Mouse (Mus musculus): Measurements from ENCODE around the gene P2rx7.
"Not testable (repeated sequence)": the region's sequence is repeated elsewhere in the genome, so short reads cannot be mapped to it uniquely, and the experiment has no call there.

The P2rx7 gene

DNA sequence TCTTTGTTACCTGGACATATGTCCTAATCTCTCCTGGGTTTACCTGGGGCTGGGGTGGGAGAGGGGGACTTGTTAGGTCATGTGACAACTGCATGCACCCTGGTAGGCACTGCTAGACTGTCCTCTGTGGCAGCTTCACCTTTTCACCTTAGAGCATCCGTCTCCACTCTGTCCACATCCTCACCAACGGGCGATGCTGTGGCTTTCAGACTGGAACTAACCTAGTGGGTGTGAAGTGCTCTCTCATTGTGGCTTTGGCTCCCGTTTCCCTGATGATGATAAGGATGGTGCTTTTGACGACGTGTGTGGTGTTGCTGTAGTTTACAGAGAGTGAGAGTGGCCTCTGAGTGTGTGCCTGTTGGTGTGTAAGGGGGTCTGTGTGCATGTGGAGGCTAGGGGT, 1.6 kb downstream of the P2rx7 start:
- intact Hi-C loops (cut with DNase I), result no loop called here

DNA sequence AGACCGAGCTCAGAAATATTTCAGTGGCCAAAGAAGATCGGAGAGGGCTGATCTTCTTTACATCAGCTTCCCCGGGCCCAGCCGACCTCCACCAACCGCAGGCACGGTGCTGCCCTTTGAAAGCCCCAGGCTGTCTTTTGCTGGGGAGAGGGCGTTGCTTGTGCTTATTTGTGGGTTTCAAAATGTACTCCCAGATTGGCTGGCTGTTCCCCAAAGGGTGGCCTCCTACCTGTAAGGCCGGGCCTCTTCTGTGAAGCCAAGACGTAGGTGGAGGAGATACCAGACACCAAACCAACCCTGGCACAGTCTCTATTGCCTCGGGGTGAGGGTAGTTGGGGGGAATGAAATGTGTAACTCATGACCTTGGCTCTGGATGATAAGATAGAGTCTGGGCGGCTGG, 2.3 kb downstream of the P2rx7 start:
- intact Hi-C loops (cut with DNase I), result no loop called here

DNA sequence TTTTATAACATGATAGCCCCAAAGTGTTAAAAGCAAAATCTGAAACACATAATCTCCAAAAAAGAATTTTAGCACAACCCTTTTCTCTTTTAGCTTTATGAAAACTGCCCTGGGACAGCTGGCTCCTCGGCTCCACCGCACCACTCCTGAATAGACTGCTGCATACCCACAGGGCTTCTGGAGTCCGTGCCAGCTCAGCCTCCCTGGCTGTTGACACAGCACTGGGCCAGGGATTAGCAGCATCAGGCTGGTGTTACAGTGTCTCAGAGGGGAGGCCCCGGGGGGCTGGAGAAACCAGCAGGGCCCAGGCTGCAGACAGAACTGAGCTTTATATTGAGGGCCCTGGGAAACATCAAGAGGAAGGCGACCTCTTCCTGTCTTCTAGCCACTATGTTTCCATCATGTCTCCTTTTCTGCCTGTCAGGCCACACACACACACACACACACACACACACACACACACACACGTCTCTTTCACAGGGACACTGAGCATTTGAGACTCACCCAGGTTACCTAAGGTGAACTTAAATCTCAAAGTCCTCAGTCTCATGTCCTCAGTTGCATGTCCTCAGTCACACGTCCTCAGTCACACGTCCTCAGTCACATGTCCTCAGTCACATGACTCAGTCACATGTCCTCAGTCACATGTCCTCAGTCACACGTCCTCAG, 3.7 kb downstream of the P2rx7 start:
- intact Hi-C loops (cut with DNase I), result no loop called here

DNA sequence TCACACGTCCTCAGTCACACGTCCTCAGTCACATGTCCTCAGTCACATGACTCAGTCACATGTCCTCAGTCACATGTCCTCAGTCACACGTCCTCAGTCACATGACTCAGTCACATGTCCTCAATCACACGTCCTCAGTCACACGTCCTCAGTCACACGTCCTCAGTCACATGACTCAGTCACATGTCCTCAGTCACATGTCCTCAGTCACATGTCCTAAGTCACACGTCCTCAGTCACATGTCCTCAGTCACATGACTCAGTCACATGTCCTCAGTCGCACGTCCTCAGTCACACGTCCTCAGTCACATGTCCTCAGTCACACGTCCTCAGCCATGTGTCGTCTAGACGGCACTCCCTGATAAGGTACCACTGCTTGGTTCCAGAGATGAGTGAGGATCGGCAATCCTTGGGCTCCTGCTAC, 4.3 kb downstream of the P2rx7 start:
- intact Hi-C loops (cut with DNase I), result not testable (repeated sequence)

DNA sequence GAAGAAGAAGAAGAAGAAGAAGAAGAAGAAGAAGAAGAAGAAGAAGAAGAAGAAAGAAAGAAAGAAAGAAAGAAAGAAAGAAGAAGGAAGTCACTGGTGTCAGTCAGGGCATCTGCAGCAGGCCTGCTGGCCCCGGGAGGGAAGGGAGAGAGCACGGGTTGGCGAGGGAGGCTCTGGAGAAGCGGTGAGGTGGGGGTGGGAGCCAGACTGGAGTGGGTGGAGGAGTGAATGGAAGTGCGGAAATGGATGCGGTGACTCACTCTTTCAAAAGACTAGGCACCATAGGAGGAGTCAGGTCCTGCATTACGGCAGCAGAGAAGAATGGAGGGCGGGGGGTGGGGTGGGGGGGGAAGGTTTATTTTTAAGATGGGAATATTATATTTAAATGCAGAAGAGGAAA, 5.6 kb downstream of the P2rx7 start:
- intact Hi-C loops (cut with DNase I), result no loop called here

DNA sequence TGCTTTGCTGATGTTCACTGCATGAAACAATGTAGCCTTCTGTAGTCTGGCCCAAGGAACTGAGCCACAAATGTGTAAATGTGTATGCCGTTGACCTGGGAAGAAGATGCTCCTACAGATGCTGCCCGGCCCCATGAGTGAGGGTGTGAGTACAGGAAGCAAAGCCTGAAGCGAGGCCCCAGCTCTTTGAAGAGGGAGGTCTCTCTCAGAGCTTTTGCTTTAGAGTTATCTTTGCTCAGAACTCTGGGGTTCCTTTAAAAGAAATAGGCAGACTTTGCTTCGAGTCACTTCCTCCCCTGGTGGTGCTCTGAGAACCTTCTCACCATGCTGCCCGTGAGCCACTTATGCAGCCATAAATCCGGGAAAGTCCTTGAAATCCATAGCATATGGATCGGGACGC, 6.4 kb downstream of the P2rx7 start:
- intact Hi-C loops (cut with DNase I), result no loop called here

DNA sequence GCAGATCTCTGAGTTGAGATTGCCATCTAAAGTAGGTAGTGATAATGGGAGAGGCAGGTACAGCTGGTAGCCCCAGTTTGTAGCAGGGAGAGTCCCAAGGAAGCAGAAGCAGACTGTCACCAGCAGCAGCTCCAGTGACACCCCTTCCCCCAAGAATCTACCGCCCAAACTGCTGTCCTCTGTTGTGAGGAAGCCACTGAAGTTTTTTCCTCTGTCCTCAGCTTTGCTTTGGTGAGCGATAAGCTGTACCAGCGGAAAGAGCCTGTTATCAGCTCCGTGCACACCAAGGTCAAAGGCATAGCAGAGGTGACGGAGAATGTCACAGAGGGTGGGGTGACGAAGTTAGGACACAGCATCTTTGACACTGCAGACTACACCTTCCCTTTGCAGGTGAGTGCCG, 8.8 kb downstream of the P2rx7 start:
- intact Hi-C loops (cut with DNase I), result no loop called here

DNA sequence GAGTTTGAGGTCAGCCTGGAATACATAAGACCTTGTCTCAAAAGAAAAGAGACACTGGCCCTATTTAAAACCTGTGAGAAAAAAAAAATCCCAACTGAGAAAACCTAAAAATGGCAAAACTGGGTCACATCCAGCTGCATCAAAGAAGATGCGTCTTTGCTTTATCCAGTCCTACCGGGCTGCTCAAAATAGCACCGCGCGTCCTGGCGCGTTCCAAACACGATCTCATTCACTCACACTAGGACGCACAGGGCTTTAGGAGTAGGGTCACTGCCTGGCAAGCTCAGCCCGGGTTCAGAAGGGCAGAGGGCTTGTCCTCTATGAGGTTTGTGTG, 9.4 kb downstream of the P2rx7 start:
- intact Hi-C loops (cut with DNase I), result no loop called here

DNA sequence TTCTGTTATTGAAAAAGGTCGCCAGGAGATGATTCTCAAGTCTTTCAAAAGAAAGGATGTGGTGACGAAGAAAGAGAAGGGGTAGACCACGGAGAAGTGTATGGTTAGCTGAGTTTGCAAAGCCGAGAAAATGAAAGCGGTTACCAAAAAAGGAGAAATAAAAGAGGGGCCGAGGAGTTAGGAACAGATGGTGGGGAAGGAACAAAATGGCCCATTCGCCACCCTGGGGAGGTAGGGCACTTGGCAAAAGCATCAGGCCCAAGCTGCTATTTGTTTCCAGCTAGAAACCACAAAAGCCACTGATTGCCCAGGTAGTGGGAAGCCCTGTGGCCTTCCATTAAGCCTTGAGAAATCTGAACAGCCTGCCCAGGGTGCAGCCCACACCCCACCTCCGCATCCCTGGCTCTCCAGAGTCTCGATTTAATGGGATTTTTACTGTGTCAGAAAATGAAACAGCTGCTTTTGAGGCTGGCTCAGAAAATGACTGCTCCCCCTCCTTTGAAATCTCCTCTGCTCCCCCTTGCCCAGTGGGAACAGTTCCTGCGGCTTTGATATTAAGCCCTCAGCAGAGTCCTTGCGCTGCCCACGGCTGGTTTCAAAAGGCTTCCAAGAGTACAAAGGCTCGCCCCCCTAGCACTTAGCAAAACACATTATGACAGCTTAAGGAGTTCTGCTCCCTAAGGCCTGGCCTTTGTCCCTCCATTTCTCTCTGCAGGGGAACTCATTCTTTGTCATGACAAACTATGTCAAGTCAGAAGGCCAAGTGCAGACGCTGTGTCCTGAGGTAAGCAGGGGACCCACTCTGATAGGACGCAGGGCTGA, 9.9 kb downstream of the P2rx7 start:
- intact Hi-C loops (cut with DNase I), result no loop called here

DNA sequence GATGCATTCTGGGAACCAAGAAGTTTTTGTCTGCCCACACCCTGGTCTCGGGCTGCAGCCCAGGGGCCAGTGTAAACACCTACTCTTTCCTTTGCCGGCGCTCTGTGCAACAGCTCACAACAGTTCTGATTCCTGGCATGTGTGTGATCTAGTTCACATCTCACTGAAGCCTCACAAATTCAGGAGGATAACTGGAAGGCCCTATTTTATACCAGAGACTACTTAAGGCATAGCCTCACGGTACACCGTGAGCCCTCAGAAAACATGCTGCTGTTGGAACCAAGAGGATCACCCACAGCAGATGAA, 10.5 kb downstream of the P2rx7 start:
- intact Hi-C loops (cut with DNase I), result no loop called here

DNA sequence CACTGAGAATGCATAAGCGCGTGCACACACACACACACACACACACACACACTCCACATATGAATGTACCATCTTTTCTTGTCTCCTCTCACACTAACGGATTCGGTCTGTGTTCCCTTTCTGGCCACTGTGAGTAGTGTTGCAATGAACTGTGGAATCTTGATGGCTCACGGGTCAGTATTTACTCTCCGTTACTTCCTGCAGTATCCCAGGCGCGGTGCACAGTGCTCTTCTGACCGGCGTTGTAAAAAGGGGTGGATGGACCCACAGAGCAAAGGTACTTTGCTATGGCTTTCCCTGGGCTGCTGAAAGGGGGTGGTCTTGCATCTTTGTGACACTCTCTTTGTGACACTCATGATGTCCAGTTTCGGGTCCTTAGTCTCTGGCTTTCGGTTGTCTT, 13.1 kb downstream of the P2rx7 start:
- intact Hi-C loops (cut with DNase I), result no loop called here

DNA sequence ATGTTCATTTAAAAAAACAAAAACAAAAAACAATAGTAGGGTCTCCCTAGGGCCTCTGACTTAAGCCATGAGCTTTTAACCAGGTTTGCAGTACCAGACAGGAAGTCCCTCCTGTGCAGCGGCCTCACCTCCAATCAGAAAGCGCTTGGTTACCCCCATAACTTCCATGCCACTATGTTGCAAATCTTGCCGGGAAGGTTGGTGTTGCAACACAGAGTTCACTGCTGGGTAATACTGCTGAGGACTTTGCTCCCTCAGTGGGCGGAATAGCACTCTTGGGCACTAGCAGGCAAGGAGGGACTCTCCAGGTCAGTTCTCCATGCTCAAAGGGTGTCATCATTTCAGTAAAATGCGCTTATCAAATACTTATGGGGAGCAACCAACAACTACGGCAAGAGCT, 18.8 kb downstream of the P2rx7 start:
- intact Hi-C loops (cut with DNase I), result no loop called here

DNA sequence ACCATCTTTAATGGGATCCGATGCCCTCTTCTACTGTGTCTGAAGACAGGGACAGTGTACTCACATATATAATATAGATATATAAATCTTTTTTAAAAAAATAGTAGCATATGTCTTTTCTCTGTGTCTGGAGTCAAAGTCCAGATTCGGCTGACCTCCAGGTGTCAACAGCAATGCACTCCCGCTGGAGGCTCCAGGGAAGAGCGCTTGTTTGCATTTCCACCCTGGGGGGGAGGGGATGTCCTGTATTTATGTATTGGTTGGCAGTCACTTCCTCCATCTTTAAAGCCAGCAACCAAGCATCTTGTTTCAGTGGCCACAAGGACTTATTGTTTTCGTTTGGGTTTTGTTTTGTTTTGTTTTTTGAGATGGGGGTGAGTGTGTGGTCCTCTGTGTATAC, 21.3 kb downstream of the P2rx7 start:
- intact Hi-C loops (cut with DNase I), result no loop called here

DNA sequence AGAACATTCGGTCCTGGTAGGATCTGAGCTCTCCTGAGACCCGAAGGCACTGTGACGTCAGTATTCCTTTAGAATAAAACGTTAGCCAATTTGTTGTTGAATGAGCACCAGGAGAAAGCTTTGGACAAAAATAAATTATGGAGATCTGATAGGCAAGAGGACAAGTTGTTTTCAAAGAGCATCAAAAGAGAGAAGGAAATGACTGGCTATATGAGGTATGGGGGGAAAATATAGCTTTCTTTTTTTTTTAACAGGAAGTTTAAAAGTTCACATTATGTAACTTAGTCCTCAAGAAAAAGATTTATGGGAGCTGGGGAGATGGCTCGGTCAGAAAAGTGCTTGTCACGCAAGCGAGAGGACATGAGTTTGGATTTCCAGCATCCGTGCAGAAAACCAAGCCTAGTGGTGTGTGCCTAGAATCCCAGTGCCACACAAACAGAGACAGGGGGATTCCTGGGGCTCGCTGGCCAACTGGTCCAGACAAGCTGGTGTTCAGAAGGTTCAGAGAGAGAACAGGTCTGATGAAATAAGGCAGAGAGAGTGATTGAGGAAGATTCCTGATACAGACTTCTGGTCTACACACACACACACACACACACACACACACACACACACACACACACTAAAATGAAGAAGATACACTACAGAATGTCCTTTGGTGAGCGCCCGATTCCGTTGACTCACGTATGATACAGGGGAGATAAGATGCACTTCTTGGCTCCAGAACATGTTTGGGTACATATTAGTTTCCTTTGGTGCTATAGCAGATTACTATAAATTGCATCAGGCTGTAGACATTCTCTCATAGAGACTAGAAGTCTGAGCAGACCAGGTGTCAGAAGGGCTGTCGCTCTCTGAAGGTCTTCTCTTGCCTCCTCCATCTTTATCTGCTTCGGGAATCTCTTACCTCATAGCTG, 25.5 kb downstream of the P2rx7 start:
- intact Hi-C loops (cut with DNase I), result no loop called here

DNA sequence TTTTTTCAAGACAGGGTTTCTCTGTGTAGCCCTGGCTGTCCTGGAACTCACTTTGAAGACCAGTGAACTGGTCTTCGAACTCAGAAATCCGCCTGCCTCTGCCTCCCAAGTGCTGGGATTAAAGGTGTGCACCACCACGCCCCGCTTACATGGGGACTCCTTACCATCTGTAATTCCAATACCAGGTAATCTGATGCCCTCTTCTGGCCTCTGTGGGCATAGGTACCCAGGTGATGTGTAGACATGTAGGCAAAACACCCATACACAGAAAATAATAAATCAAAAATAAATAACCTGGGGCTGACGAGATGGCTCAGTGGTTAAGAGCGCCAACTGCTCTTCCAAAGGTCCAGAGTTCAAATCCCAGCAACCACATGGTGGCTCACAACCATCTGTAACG, 27.9 kb downstream of the P2rx7 start:
- intact Hi-C loops (cut with DNase I), result not testable (repeated sequence)

DNA sequence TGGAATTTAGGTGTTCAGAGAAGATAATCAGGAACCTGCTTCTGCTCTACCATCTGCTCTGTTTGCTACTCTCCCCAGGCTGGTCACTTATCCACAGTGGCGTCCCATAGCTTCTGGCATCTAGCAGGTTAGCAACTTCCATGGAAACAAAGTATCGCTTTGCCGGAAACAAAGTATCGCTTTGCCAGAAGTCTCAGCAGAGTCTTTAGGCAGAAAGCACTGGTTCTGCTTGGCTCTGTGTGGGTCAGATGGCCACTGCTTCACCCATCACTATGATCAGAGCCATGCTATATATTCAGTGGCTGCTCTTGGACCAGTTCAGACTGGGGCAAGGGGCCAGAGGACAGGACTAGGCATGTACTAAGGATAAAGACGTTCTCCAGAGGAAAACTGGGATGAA, 28.6 kb downstream of the P2rx7 start:
- intact Hi-C loops (cut with DNase I), result no loop called here

DNA sequence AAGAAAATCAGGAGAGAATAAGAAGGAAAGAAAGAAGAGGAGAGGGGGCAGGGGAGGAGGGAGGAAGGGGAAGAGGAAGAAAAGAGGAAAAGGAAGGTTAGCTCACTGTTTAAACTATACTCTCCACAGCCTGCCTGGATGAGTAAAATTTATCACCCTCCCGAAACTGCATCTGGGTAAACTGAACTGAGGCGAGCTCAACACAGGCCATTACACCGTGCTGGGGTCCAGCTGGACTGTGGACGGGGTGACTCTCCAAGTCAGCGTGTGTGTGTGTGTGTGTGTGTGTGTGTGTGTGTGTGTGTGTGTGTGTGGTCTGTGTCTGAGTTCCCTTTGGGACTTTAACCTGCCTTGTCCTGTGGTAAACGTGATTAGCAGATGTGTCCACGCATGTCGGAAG, 32.3 kb downstream of the P2rx7 start:
- intact Hi-C loops (cut with DNase I), result no loop called here

DNA sequence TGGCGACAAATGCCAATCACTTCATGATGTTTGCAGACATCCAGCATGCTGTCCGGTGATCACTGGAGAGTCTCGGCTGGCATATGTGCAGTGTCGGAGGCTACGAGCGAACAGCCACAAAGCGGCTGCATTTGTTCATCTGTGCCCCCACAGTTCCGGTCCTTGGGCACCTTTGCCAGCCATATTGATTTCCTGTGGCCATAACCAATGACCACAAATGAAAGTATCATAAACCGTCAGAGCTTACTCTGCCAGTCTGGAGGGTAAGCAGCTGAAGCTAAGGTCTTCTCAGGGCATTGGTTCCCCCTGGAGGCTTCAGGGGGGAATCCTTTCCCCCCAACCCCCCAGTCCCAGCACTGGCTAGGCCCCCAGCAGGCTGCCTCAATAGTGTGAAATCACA, 34.3 kb downstream of the P2rx7 start:
- intact Hi-C loops (cut with DNase I), result no loop called here

DNA sequence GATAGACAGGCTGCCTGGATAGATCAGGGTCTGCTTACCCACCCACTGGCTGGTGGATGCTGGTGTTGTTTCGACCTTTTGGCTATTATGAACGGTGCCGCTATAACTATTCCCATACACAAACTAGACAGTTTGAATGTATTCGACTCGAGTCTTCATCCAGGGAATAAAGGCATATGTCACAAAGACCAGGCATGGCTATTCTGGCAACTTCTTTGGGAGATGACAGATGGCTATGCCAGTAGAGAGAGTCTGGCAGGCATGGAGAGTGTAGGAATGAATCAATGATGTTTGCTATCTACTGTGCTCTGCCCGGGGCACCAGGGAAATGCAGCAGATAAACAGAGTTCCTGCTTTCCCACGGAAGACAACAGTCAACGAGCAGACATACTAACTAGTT, 36.2 kb downstream of the P2rx7 start:
- intact Hi-C loops (cut with DNase I), result no loop called here

DNA sequence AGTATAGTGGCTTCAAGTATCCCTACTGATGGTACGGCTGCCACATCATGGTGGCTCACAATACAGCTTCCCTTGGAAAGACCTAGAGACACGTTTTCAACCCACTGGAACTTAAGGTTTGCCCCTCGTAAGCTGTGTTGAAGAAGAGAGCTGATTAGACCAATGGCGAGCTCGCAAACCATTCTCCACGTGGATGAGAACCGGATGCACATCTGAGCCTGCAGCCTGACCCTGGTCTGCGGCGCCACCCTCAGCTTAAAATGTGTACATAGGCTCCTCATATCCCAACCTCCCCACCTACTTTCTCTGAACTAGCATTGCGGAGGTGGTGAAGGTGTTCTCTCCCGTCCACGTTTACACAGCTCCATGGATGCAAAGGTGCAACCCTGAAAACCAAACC, 37.6 kb downstream of the P2rx7 start:
- intact Hi-C loops (cut with DNase I), result no loop called here

DNA sequence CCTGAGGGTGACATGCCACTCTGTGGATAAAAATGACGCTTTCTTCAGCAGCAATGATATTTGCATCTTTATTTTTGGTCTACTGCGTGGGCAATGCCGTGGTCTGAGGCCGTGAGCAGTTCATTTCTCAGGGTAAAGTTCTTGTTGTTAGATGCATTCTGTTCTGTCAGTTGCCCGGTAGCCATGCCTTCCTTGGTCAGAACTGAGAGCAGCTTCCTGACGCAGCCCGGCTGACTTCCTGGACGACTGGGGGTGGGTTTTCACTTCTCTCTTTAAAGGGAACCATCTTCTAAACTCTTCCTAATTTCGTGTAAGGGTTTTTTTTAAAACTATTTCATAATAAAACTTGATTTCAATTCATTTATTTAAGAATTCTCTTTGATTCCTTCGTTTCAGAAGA, 40.2 kb downstream of the P2rx7 start:
- intact Hi-C loops (cut with DNase I), result no loop called here

DNA sequence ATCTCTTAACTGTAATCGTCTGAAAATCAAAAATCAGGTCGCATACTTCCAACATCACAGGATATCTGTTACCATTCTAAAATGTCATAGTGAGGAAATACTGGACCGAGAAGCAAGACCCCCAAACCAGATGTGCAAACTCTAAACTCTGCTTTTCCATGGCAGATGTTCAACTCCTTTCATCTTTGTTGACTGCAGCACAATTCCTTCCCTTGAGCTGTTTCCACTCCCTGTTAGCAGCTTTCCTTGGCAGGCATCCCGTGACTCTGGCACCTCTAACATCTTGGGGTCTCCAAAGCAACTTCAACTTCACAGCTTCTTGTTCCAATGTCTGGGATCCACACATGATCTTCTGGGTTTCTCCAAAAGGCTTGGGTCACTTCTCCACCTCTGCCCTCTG, 43.7 kb downstream of the P2rx7 start:
- intact Hi-C loops (cut with DNase I), result no loop called here

Data from adrenal gland (tissue).